Mouse (Mus musculus) limb, embryonic 11.5 days (tissue): ENCODE data around the gene Prss56. TPM values are rescaled to one million over a fixed set of nuclear protein-coding genes. Genes with fewer than 3 reads are reported as not detected.

ENCODE experiments used
- ATAC-seq: fragments of 200-750 bp; cut with Nextera tagmentation; 2 replicates; pipeline ENCODE4 v1.8.0; 2017; ENCODE audit warnings: low read depth; ENCODE audit not compliant: insufficient number of reproducible peaks, low FRiP score, low TSS enrichment
- DNase-seq: peaks from one replicate; pipeline ENCODE4 v3.0.0-alpha.2; 2015; ENCODE audit warnings: low spot score
- H3K27ac ChIP-seq: fragments of 300-500 bp; sonication (generic); replicated peaks from 2 replicates; pipeline ENCODE4 v1.5.1; 2014; ENCODE audit warnings: low read depth, mild to moderate bottlenecking, low read length
- H3K27me3 ChIP-seq: fragments of 300-500 bp; sonication (generic); 2 replicates; pipeline ENCODE4 v1.6.1; 2014; ENCODE audit warnings: mild to moderate bottlenecking, low read length, mixed read lengths; ENCODE audit not compliant: control insufficient read depth, insufficient read depth
- H3K36me3 ChIP-seq: fragments of 300-500 bp; sonication (generic); 2 replicates; pipeline ENCODE4 v1.6.1; 2014; ENCODE audit warnings: mild to moderate bottlenecking, low read length, moderate library complexity, mixed read lengths; ENCODE audit not compliant: control insufficient read depth, insufficient read depth
- H3K4me1 ChIP-seq: fragments of 300-500 bp; sonication (generic); 2 replicates; pipeline ENCODE4 v1.6.1; 2014; ENCODE audit warnings: low read length, mixed read lengths; ENCODE audit not compliant: control insufficient read depth, insufficient read depth
- H3K4me2 ChIP-seq: fragments of 300-500 bp; sonication (generic); 2 replicates; pipeline ENCODE4 v1.6.1; 2014; ENCODE audit warnings: low read depth, mild to moderate bottlenecking, moderate library complexity; ENCODE audit not compliant: severe bottlenecking
- H3K4me3 ChIP-seq: fragments of 300-500 bp; sonication (generic); 2 replicates; pipeline ENCODE4 v1.5.1; 2014; ENCODE audit warnings: low read depth, low read length
- H3K9ac ChIP-seq: fragments of 300-500 bp; sonication (generic); 2 replicates; pipeline ENCODE4 v1.6.1; 2014; ENCODE audit warnings: mild to moderate bottlenecking, low read length
- H3K9me3 ChIP-seq: fragments of 300-500 bp; sonication (generic); 2 replicates; pipeline ENCODE4 v1.6.1; 2016; ENCODE audit warnings: low read length; ENCODE audit not compliant: control insufficient read depth
- WGBS: fragments of 180-500 bp; shearing (Covaris S2); extraction: QIAGEN DNeasy Blood & Tissue Kit; methylation state at CpG from one replicate; pipeline ENCODE4 v1.1.7; 2014; 5-methylcytosine and 5-hydroxymethylcytosine counted together
- polyA plus RNA-seq: library from polyadenylated mRNA; unstranded; fragments of >200 nt; fragmentation: Nextera tagmentation; extraction: Ambion mirVana; gene quantifications from 2 replicates; pipeline ENCODE4 v1.2.1, GENCODE M21; 2014

Prss56 gene
- polyA plus RNA-seq, 1 experiment from 2014 or later = not detected

- DNase-seq = peak; percentile 65
- under 1% methylated on average over 53 of the region's 56 CpGs for WGBS
- peaks cover 8% of the 10 kb centered on the region; the same call in 1 of the 2 replicates for H3K4me1 ChIP-seq
- H3K9ac ChIP-seq = 0 out of 2 replicates have a peak overlapping the region, but pooled peaks have one; percentile 4
- peaks cover 83% of the 10 kb centered on the region for H3K27me3 ChIP-seq
- peak overlapping the region; percentile 60 for H3K4me2 ChIP-seq
- no peaks in the 10 kb centered on the region for H3K9me3 ChIP-seq
- H3K27ac ChIP-seq = no peak overlapping the region
- H3K4me3 ChIP-seq = peak overlapping the region; percentile 29
- no peaks in the 10 kb centered on the region for H3K36me3 ChIP-seq
- ATAC-seq = no peak
Measured at GRCm38 (mm10) chr1:87155531-87156198, 27.4 kb upstream of the Prss56 start.

- DNase-seq (peak; percentile 35), ATAC-seq (no peak)
- Histone ChIP-seq H3K27ac (no peak within 1 kb of the TSS), H3K9me3 (no peaks in the 10 kb centered on the region), H3K4me3 (peak within 1 kb of the TSS; percentile 29), H3K4me1 (peaks cover 8% of the 10 kb centered on the region; the same call in 1 of the 2 replicates), H3K9ac (0 out of 2 replicates have a peak within 1 kb of the TSS, but pooled peaks have one; percentile 4), H3K4me2 (peak within 1 kb of the TSS; percentile 60), H3K36me3 (no peaks in the 10 kb centered on the region), H3K27me3 (peaks cover 81% of the 10 kb centered on the region)
- 2% methylated on average over 11 of the region's 12 CpGs for WGBS
Measured at GRCm38 (mm10) chr1:87156199-87156587, 26.9 kb upstream of the Prss56 start, which contains the start of gene Ecel1. Gene Ecel1, minus strand, starts transcription at chr1:87156521.

GRCm38 (mm10) chr1:87159396-87159795 is 23.7 kb upstream of the Prss56 start:
- H3K4me1 ChIP-seq = peaks cover 8% of the 10 kb centered on the region; the same call in 1 of the 2 replicates
- peaks cover 51% of the 10 kb centered on the region for H3K27me3 ChIP-seq
- no peak for DNase-seq
- no peak overlapping the region for H3K9ac ChIP-seq
- no peaks in the 10 kb centered on the region for H3K9me3 ChIP-seq
- H3K4me2 ChIP-seq = no peak overlapping the region
- no peaks in the 10 kb centered on the region for H3K36me3 ChIP-seq
- WGBS = 91% methylated on average over 3 of the region's 3 CpGs
- H3K27ac ChIP-seq = no peak overlapping the region
- ATAC-seq = no peak
- no peak overlapping the region for H3K4me3 ChIP-seq

DNA sequence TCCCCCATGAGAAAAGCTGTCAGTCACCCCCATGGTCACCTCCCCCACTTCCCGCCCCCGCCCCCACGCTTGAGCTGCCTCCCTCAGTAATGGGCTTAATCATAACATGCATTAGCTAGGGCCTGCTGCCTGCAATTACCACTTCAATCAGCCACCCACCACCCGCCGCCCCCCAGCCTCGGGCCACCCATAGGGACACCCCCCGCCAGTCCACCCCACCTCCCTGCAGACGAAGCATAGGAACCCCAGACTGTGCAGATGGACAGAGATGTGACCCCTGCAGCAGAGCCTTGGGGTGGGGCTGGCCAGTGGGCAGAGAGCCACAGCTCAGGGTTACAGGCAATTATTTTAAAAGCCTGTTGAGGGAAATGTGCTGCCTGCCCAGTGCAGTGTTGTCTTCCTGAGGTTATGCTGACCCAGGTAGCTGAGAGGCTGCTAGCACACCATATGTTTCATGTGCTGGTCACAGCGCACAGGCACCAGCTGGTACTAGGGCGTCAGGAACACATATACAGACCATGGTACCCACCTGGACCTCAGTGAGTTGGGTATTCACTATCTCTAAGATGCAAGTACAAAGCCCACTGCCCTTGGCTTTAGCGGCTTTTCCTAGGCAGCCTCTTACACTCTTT is 18.8 kb upstream of the Prss56 start:
- ATAC-seq = no peak
- Histone ChIP-seq H3K27me3 (peaks cover 13% of the 10 kb centered on the region), H3K4me3 (no peak overlapping the region), H3K9me3 (no peaks in the 10 kb centered on the region), H3K4me1 (0 out of 2 replicates have a peak, but pooled peaks cover 3% of the 10 kb centered on the region), H3K36me3 (no peaks in the 10 kb centered on the region), H3K27ac (no peak overlapping the region), H3K4me2 (no peak overlapping the region), H3K9ac (no peak overlapping the region)
- 21% methylated on average over 11 of the region's 11 CpGs for WGBS
- no peak for DNase-seq

DNA sequence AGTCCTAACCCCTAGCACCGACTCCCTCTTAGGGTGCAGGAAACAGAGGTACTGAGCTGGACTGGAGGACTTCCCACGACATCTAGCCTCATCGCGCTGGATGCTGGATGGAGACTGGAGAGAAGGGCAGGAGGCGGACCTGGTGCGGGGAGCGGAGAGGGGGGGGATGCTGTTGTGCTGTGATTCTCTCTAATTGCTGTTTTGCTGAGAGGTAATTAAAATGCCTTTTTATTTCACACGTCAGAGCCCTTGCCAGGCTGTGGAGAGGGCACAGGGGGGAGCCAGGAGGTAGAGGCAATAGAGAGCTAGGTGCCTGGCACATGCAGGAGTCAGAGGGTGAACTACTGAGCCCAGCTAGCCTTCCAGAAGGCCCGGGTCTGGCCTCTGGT is 18.3 kb upstream of the Prss56 start:
- Histone ChIP-seq H3K4me2 (no peak overlapping the region), H3K9me3 (no peaks in the 10 kb centered on the region), H3K4me3 (no peak overlapping the region), H3K27me3 (peaks cover 13% of the 10 kb centered on the region), H3K27ac (no peak overlapping the region), H3K36me3 (no peaks in the 10 kb centered on the region), H3K9ac (no peak overlapping the region), H3K4me1 (peaks cover 3% of the 10 kb centered on the region; the same call in 1 of the 2 replicates)
- 41% methylated on average over 9 of the region's 9 CpGs for WGBS
- DNase-seq = no peak
- no peak for ATAC-seq

GRCm38 (mm10) chr1:87170458-87170857 is 12.7 kb upstream of the Prss56 start:
- Histone ChIP-seq H3K9ac (no peak overlapping the region), H3K4me1 (peaks cover 3% of the 10 kb centered on the region; the same call in 1 of the 2 replicates), H3K36me3 (no peaks in the 10 kb centered on the region), H3K27me3 (peaks cover 9% of the 10 kb centered on the region), H3K4me2 (peak overlapping the region; percentile 10; the same call in 1 of the 2 replicates), H3K4me3 (no peak overlapping the region), H3K9me3 (no peaks in the 10 kb centered on the region), H3K27ac (no peak overlapping the region)
- DNase-seq = no peak
- ATAC-seq = no peak; the same call in 1 of the 2 replicates
- 7% methylated on average over 18 of the region's 19 CpGs for WGBS

- no peaks in the 10 kb centered on the region for H3K36me3 ChIP-seq
- H3K4me1 ChIP-seq = peaks cover 3% of the 10 kb centered on the region; the same call in 1 of the 2 replicates
- H3K4me2 ChIP-seq = no peak overlapping the region
- H3K4me3 ChIP-seq = no peak overlapping the region
- no peak overlapping the region for H3K27ac ChIP-seq
- DNase-seq (no peak), ATAC-seq (no peak)
- no peaks in the 10 kb centered on the region for H3K9me3 ChIP-seq
- 76% methylated on average over 1 of the region's 1 CpGs for WGBS
- H3K9ac ChIP-seq = no peak overlapping the region
- peaks cover 9% of the 10 kb centered on the region for H3K27me3 ChIP-seq
Measured at GRCm38 (mm10) chr1:87171312-87171711, 11.8 kb upstream of the Prss56 start.

DNA sequence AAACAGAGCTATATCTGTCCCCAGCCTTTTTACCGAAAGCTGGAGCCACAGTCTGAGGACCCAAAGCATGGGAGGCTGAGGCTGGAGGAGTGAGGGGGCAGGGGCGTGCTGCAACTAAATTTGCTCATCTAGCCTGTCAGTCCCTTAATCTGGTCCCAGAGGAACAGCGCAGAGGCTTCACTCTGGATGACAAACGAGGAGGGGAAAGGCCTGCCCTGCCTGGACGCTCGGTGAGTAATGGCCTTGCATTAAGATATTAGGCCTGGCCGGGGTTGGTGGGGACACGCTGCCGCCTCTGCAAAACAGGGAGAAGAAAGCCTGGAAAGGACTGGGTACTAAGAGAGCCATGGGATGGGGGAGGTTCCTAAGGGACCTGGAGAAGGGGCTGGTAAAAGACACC is 10.8 kb upstream of the Prss56 start:
- no peak for DNase-seq
- no peaks in the 10 kb centered on the region for H3K36me3 ChIP-seq
- WGBS = 26% methylated on average over 9 of the region's 9 CpGs
- H3K27me3 ChIP-seq = peaks cover 9% of the 10 kb centered on the region
- no peaks in the 10 kb centered on the region for H3K9me3 ChIP-seq
- no peak overlapping the region for H3K4me2 ChIP-seq
- H3K4me3 ChIP-seq = no peak overlapping the region
- H3K27ac ChIP-seq = no peak overlapping the region
- peaks cover 3% of the 10 kb centered on the region; the same call in 1 of the 2 replicates for H3K4me1 ChIP-seq
- no peak for ATAC-seq
- H3K9ac ChIP-seq = no peak overlapping the region
